In genomic region chr2:84727172-84727858, GRCm38 (mm10) we compare ENCODE assay signal across 7 mouse cellular contexts. TPM values are rescaled to one million over a fixed set of nuclear protein-coding genes. Genes with fewer than 3 reads are reported as not detected.
DNase-seq lines count a peak whose midpoint lies in the region; ATAC-seq and TF ChIP-seq lines count a peak whose summit lies in the region.

Clp1 (minus strand) TSS chr2:84727350.

- H3K27me3 ChIP-seq in embryonic facial prominence, embryonic 10.5 days (replicated peaks; ENCODE audit: low read depth, poor library complexity, severe bottlenecking), result no peaks in the 10 kb centered on the region
- H3K27me3 ChIP-seq in intestine, postnatal 0 days (replicated peaks; ENCODE audit: control insufficient read depth, insufficient read depth, low read length), result no peaks in the 10 kb centered on the region
- no peaks in the 10 kb centered on the region for H3K27me3 ChIP-seq in midbrain, embryonic 12.5 days
- H3K27me3 ChIP-seq in small intestine, adult 2 months (ENCODE audit: control insufficient read depth, insufficient read depth, low read length), result no peaks in the 10 kb centered on the region

- H3K9me3 ChIP-seq in embryonic facial prominence, embryonic 10.5 days, result no peaks in the 10 kb centered on the region
- H3K9me3 ChIP-seq in intestine, postnatal 0 days (ENCODE audit: control insufficient read depth), result no peaks in the 10 kb centered on the region
- H3K9me3 ChIP-seq in midbrain, embryonic 12.5 days, result no peaks in the 10 kb centered on the region

- peak; percentile 95 for DNase-seq in adrenal gland, postnatal 10 days
- DNase-seq in embryonic facial prominence, embryonic 10.5 days (ENCODE audit: low spot score), result peak; percentile 97
- no peak for DNase-seq in gonadal fat pad, adult 2 months (ENCODE audit: low read depth)
- peak; percentile 96 for DNase-seq in left cerebral cortex, postnatal 4 days

- peaks cover 33% of the 10 kb centered on the region for H3K36me3 ChIP-seq in embryonic facial prominence, embryonic 10.5 days (replicated peaks)
- peaks cover 21% of the 10 kb centered on the region; the same call in 1 of the 2 replicates for H3K36me3 ChIP-seq in intestine, postnatal 0 days (ENCODE audit: control insufficient read depth, insufficient read depth)
- peaks cover 17% of the 10 kb centered on the region for H3K36me3 ChIP-seq in midbrain, embryonic 12.5 days
- H3K36me3 ChIP-seq in small intestine, adult 2 months (ENCODE audit: control insufficient read depth, insufficient read depth, low read length), result peaks cover 16% of the 10 kb centered on the region

- no peak; the same call in 1 of the 2 replicates for TF ChIP-seq CTCF in intestine, postnatal 0 days (IDR thresholded peaks at IDR 0.05; ENCODE audit: low read depth)
- TF ChIP-seq CTCF in small intestine, adult 2 months (IDR thresholded peaks at IDR 0.05; ENCODE audit: extremely low read depth, insufficient read length, insufficient replicate concordance, low read depth, low read length), result no peak

- ATAC-seq in intestine, postnatal 0 days, result peak; percentile 98
- peak; percentile 96 for ATAC-seq in midbrain, embryonic 12.5 days (ENCODE audit: low FRiP score, low read depth)

- peak within 1 kb of the TSS; percentile 85 for H3K27ac ChIP-seq in embryonic facial prominence, embryonic 10.5 days (replicated peaks)
- peak within 1 kb of the TSS; percentile 74 for H3K27ac ChIP-seq in intestine, postnatal 0 days (ENCODE audit: low read depth, low read length)
- peak within 1 kb of the TSS; percentile 83 for H3K27ac ChIP-seq in midbrain, embryonic 12.5 days (replicated peaks)
- H3K27ac ChIP-seq in small intestine, adult 2 months (ENCODE audit: insufficient read depth, low read depth, low read length), result peak within 1 kb of the TSS; percentile 86

- intact Hi-C loops in left cerebral cortex, postnatal 4 days (cut with DNase I), result loop anchor here (5.0 kb wide), 1 partner anchor 70 kb away; the partner anchor contains the start of gene Ube2l6

- H3K4me1 ChIP-seq in embryonic facial prominence, embryonic 10.5 days, result peaks cover 25% of the 10 kb centered on the region
- 0 out of 2 replicates have a peak, but pooled peaks cover 3% of the 10 kb centered on the region for H3K4me1 ChIP-seq in intestine, postnatal 0 days (replicated peaks; ENCODE audit: control insufficient read depth, insufficient read depth, low read length)
- peaks cover 17% of the 10 kb centered on the region for H3K4me1 ChIP-seq in midbrain, embryonic 12.5 days
- H3K4me1 ChIP-seq in small intestine, adult 2 months (ENCODE audit: control insufficient read depth, insufficient read depth, insufficient read length, low read length), result peaks cover 9% of the 10 kb centered on the region

- peak within 1 kb of the TSS; percentile 57 for H3K9ac ChIP-seq in intestine, postnatal 0 days (ENCODE audit: low read depth, low read length)
- peak within 1 kb of the TSS; percentile 76 for H3K9ac ChIP-seq in midbrain, embryonic 12.5 days (replicated peaks)

- under 1% methylated on average over 39 of the region's 39 CpGs for WGBS in embryonic facial prominence, embryonic 10.5 days
- under 1% methylated on average over 38 of the region's 39 CpGs for WGBS in intestine, postnatal 0 days
- under 1% methylated on average over 39 of the region's 39 CpGs for WGBS in midbrain, embryonic 12.5 days
- WGBS in small intestine, adult 2 months, result under 1% methylated on average over 39 of the region's 39 CpGs

- TF ChIP-seq POLR2A in small intestine, adult 2 months (IDR thresholded peaks at IDR 0.05; ENCODE audit: low read depth, low read length), result peak; percentile 93

- peak within 1 kb of the TSS; percentile 83 for H3K4me2 ChIP-seq in intestine, postnatal 0 days (replicated peaks; ENCODE audit: low read depth)
- peak within 1 kb of the TSS; percentile 94 for H3K4me2 ChIP-seq in midbrain, embryonic 12.5 days (replicated peaks)

- H3K4me3 ChIP-seq in embryonic facial prominence, embryonic 10.5 days, result peak within 1 kb of the TSS; percentile 76
- peak within 1 kb of the TSS; percentile 57 for H3K4me3 ChIP-seq in intestine, postnatal 0 days (ENCODE audit: low read depth, low read length)
- H3K4me3 ChIP-seq in midbrain, embryonic 12.5 days, result peak within 1 kb of the TSS; percentile 66
- H3K4me3 ChIP-seq in small intestine, adult 2 months (ENCODE audit: low read depth, low read length), result peak within 1 kb of the TSS; percentile 68

RNA-seq across cellular contexts. Expression of gene Clp1, which starts in this region (rescaled TPM):
- total RNA-seq in adrenal gland, postnatal 10 days (2021), result 10 to 100 TPM; 15.5 to 15.9 TPM
- polyA plus RNA-seq in embryonic facial prominence, embryonic 10.5 days (2016; fragmentation: Nextera tagmentation; extraction: Ambion mirVana), result 53.2 and 53.8 TPM in 2 replicates
- 16.8 and 18.8 TPM in 2 replicates for polyA plus RNA-seq in gonadal fat pad, adult 2 months (2012; rRNA removed)
- 18.1 and 21.8 TPM in 2 replicates for polyA plus RNA-seq in intestine, postnatal 0 days (2015; fragmentation: Nextera tagmentation; extraction: Ambion mirVana)
- 1 to 10 TPM; 8.3 to 9.3 TPM for total RNA-seq in left cerebral cortex, postnatal 4 days (2021)
- polyA plus RNA-seq in midbrain, embryonic 12.5 days (2016; fragmentation: Nextera tagmentation; extraction: Ambion mirVana), result 42.5 and 45.9 TPM in 2 replicates
- 4.3 and 11.4 TPM in 2 replicates for polyA plus RNA-seq in small intestine, adult 2 months (2012; rRNA removed)
